Mouse (Mus musculus) C2C12 (cell line): ENCODE results near the gene Slc22a14. TPM values are rescaled to one million over a fixed set of nuclear protein-coding genes. Genes with fewer than 3 reads are reported as not detected.

Experiments used
- H3K27me3 ChIP-seq: one replicate; pipeline ENCODE4 v1.6.1; 2011; ENCODE audit not compliant: control insufficient read depth, insufficient read depth, insufficient read length
- H3K36me3 ChIP-seq: one replicate; pipeline ENCODE4 v1.6.1; 2011; ENCODE audit not compliant: control insufficient read depth, insufficient read depth
- H3K4me3 ChIP-seq: one replicate; pipeline ENCODE4 v1.5.1; 2011; ENCODE audit warnings: mild to moderate bottlenecking, control low read depth; ENCODE audit not compliant: poor library complexity, insufficient read depth, severe bottlenecking
- H3K79me2 ChIP-seq: one replicate; pipeline ENCODE4 v1.6.1; 2011; ENCODE audit not compliant: control insufficient read depth, insufficient read depth
- H3K79me3 ChIP-seq: one replicate; pipeline ENCODE4 v1.6.1; 2011; ENCODE audit warnings: low read depth, control low read depth
- H3ac ChIP-seq: one replicate; pipeline ENCODE3; 2011; ENCODE audit warnings: low read depth; ENCODE audit not compliant: control insufficient read depth, insufficient read length
- CEBPB ChIP-seq: IDR thresholded peaks from one replicate; pipeline ENCODE4 v1.6.1; 2011; ENCODE audit warnings: low read depth, mild to moderate bottlenecking, control low read depth, moderate library complexity
- CTCF ChIP-seq: IDR thresholded peaks from one replicate; pipeline ENCODE4 v1.5.1; 2011; ENCODE audit not compliant: control insufficient read depth, insufficient read depth, insufficient read length
- FOSL1 ChIP-seq: IDR thresholded peaks from one replicate; pipeline ENCODE4 v1.8.0; 2011; ENCODE audit warnings: mild to moderate bottlenecking, low read length; ENCODE audit not compliant: poor library complexity, insufficient read depth, severe bottlenecking
- MAX ChIP-seq: IDR thresholded peaks from one replicate; pipeline ENCODE4 v1.6.1; 2011; ENCODE audit warnings: mild to moderate bottlenecking, control low read depth
- MYOD1 ChIP-seq: IDR thresholded peaks from one replicate; pipeline ENCODE4 v1.6.1; 2011; ENCODE audit warnings: low read depth; ENCODE audit not compliant: control insufficient read depth, insufficient read length
- MYOG ChIP-seq: IDR thresholded peaks from one replicate; pipeline ENCODE4 v1.6.1; 2011; ENCODE audit not compliant: control insufficient read depth, insufficient read length; ENCODE audit errors: extremely low read depth
- USF1 ChIP-seq: IDR thresholded peaks from one replicate; pipeline ENCODE4 v1.6.1; 2011; ENCODE audit warnings: low read depth, mild to moderate bottlenecking, control low read depth, moderate library complexity
- polyA plus RNA-seq: library from polyadenylated mRNA; unstranded; fragments of >200 nt; fragmentation: generic; extraction: Trizol; gene quantifications from one replicate; pipeline ENCODE4 v1.2.1, GENCODE M21; 2012; ENCODE audit warnings: missing spikeins

Gene Slc22a14
- polyA plus RNA-seq, 1 experiment: not detected

DNA sequence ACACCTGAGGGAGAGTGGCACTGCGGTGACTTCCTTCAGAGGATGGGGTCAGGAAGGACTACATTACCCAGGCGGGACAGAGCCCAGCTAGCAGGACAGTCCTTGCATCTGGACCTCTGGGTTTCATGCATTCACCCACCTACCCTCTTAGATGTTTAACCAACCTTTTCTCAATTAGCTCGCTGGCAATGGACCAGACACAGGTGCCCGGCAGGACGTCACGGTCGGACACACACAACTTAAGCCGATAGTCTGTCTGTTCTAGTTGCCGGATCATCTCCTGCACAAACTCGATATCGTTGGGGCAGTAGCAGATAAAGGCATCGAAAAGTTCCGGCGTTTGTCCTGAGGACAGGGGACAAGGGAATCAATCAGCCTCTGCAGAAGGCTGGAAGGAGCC, 27.5 kb downstream of the Slc22a14 start:
- H3K27me3 ChIP-seq: no peaks in the 10 kb centered on the region
- H3K79me2 ChIP-seq: peaks cover 7% of the 10 kb centered on the region
- no peaks in the 10 kb centered on the region for H3K36me3 ChIP-seq
- no peak overlapping the region for H3K4me3 ChIP-seq
- TF ChIP-seq MYOD1 (no peak), USF1 (no peak), MAX (no peak)
- peaks cover 5% of the 10 kb centered on the region for H3K79me3 ChIP-seq
- no peak overlapping the region for H3ac ChIP-seq

- H3K79me2 ChIP-seq: peaks cover 7% of the 10 kb centered on the region
Measured at GRCm38 (mm10) chr9:119335571-119335970, 29.8 kb downstream of the Slc22a14 start.

GRCm38 (mm10) chr9:119334834-119335233, 30.5 kb downstream of the Slc22a14 start:
- no peak for TF ChIP-seq MYOG
- TF ChIP-seq USF1: no peak
- TF ChIP-seq CEBPB: no peak
- no peak for TF ChIP-seq CTCF
- no peak for TF ChIP-seq MYOD1
- TF ChIP-seq FOSL1: no peak
- TF ChIP-seq MAX: no peak

More at GRCm38 (mm10) chr9:119335571-119335970, 29.8 kb downstream of the Slc22a14 start:
- no peaks in the 10 kb centered on the region for H3K36me3 ChIP-seq
- peaks cover 5% of the 10 kb centered on the region for H3K79me3 ChIP-seq
- no peak overlapping the region for H3K4me3 ChIP-seq
- no peaks in the 10 kb centered on the region for H3K27me3 ChIP-seq
- TF ChIP-seq CEBPB: no peak
- no peak for TF ChIP-seq CTCF
- no peak for TF ChIP-seq FOSL1
- TF ChIP-seq MYOD1: no peak
- no peak for TF ChIP-seq MYOG
- no peak for TF ChIP-seq MAX
- H3ac ChIP-seq: no peak overlapping the region

GRCm38 (mm10) chr9:119334324-119334723, 31.0 kb downstream of the Slc22a14 start:
- H3K79me3 ChIP-seq: peaks cover 5% of the 10 kb centered on the region
- no peaks in the 10 kb centered on the region for H3K27me3 ChIP-seq
- no peaks in the 10 kb centered on the region for H3K36me3 ChIP-seq
- H3K4me3 ChIP-seq: no peak overlapping the region
- TF ChIP-seq CTCF: no peak
- no peak for TF ChIP-seq MYOG
- TF ChIP-seq FOSL1: no peak
- no peak for TF ChIP-seq CEBPB
- no peak for TF ChIP-seq MAX
- no peak for TF ChIP-seq MYOD1
- no peak for TF ChIP-seq USF1
- peaks cover 5% of the 10 kb centered on the region for H3K79me2 ChIP-seq
- H3ac ChIP-seq: no peak overlapping the region

More at GRCm38 (mm10) chr9:119334834-119335233, 30.5 kb downstream of the Slc22a14 start:
- H3K79me3 ChIP-seq: peaks cover 5% of the 10 kb centered on the region
- no peak overlapping the region for H3K4me3 ChIP-seq
- no peaks in the 10 kb centered on the region for H3K36me3 ChIP-seq
- no peak overlapping the region for H3ac ChIP-seq
- no peaks in the 10 kb centered on the region for H3K27me3 ChIP-seq
- H3K79me2 ChIP-seq: peaks cover 7% of the 10 kb centered on the region

- Histone ChIP-seq H3K4me3 (no peak overlapping the region), H3K79me2 (no peaks in the 10 kb centered on the region), H3ac (no peak overlapping the region), H3K79me3 (no peaks in the 10 kb centered on the region), H3K27me3 (no peaks in the 10 kb centered on the region), H3K36me3 (no peaks in the 10 kb centered on the region)
- TF ChIP-seq FOSL1 (no peak), MYOD1 (no peak), CTCF (no peak), MAX (no peak), CEBPB (no peak), MYOG (no peak), USF1 (no peak)
Measured at GRCm38 (mm10) chr9:119330186-119330963, 35.0 kb downstream of the Slc22a14 start.

DNA sequence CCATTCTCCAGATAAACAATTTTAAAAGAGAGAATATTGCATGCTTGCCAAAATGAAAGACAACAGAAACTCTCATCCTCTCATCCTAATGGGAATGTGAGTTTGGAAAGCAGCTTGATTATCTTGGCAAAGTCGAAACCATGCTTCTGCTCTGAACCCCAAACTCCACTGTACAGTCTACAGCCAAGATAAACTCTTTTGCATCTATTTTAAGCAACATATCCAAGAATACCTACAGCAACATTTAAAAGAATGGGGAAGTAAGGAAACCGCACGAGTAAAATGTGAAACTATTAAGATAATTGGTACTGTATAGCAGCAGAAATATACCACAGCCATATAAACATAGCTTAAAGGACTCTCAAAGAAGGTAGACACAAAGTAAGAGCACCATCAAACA, 36.9 kb downstream of the Slc22a14 start:
- no peaks in the 10 kb centered on the region for H3K27me3 ChIP-seq
- no peak overlapping the region for H3K4me3 ChIP-seq
- no peaks in the 10 kb centered on the region for H3K79me2 ChIP-seq
- H3ac ChIP-seq: no peak overlapping the region
- no peak for TF ChIP-seq CEBPB
- no peak for TF ChIP-seq MYOG
- no peak for TF ChIP-seq FOSL1
- no peak for TF ChIP-seq MAX
- TF ChIP-seq USF1: no peak
- TF ChIP-seq MYOD1: no peak
- no peak for TF ChIP-seq CTCF
- no peaks in the 10 kb centered on the region for H3K79me3 ChIP-seq
- no peaks in the 10 kb centered on the region for H3K36me3 ChIP-seq
